Mouse (Mus musculus): ENCODE measurements around the gene Aqp11. TPM values are rescaled to one million over a fixed set of nuclear protein-coding genes. Genes with fewer than 3 reads are reported as not detected.

The Aqp11 gene
- total RNA-seq, 2 experiments from 2014 or later: 22.4 to 24.4 TPM

DNA sequence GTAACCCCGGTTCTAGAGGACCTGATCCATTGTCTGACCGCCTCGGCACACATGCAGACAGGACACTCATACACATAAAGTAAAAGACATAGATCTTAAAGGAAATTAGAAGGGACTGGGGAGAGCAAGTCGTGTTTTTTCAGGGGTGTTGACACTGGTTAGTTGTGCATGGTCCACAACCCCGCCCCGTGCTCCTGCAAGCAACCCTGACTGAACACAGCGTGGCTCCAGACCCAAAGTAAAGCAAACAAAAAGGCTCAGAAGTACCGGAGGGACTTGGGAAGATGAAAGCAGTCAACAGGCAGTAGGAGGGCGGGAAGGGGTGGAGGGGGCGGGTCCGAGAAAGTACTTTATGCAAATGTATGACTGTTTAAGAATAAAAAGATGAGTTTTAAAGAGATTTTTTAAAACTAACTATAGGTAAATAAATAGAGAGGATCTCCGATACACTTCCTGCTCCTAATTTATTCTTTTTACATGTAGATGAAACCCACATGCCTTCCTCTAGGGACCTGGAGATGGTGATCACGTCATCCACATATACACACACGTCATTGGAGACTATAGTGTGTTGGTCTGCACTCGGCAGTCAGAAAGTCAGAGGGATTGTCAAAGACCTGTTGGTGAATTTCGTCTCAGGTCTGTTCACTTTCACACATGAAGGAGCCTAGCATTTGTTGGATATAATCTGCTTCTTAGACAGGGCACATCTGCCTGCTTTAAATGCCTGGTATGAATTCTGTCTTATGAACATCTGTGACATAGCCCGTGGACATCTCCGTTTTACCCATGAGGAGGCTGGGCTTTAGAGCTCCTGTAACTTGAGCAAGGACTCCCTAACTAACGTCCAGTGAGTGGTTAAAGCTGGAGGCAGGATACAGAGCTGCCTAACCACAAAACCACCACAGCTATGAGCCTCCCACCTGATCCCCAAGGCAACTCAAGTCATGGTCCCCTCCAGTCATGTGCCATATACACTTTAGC, 11.4 kb upstream of the Aqp11 start:
- intact Hi-C loops (cut with DNase I): loop anchor here (2.0 to 10.0 kb wide), 3 partner anchors 93 to 373 kb away; no protein-coding TSS in a partner anchor
- DNase-seq (ENCODE audit: extremely low spot score in 1 of 2, low spot score in 2 of 2): peak in 1 of 2 experiments; percentile 64

DNA sequence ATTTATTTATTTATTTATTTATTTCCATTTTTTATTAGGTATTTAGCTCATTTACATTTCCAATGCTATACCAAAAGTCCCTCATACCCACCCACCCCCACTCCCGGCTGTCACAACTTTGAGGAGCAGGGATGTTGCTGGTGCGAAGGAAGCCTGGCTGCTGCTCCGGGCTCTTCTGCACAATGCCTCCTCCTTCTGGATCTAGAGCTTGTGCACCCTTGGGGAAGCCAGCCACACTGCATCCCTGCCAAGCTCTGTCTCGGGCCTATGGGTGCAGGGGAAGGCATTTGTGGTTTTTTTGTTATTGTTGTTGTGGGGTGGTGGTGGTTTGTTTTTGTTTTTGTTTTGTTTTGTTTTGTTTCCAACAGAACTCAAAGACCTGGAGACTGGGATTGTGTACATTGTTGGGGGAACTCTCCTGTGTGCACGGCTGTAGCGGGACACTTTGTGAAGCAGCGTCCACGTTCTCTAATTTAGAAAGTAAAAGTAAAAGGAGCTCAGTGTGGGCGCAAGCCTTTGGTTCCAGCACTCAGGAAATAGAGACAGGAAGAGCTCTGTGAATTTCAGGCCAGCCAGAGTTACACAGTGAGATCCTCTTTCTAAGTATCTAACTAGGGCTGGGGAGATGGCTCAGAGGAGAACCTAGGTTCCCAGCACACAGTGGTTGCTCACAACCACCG, 10.6 kb upstream of the Aqp11 start:
- intact Hi-C loops (cut with DNase I): loop anchor here (2.0 to 10.0 kb wide), 3 partner anchors 94 to 374 kb away; no protein-coding TSS in a partner anchor
- no peak for DNase-seq (ENCODE audit: extremely low spot score in 1 of 2, low spot score in 2 of 2)

DNA sequence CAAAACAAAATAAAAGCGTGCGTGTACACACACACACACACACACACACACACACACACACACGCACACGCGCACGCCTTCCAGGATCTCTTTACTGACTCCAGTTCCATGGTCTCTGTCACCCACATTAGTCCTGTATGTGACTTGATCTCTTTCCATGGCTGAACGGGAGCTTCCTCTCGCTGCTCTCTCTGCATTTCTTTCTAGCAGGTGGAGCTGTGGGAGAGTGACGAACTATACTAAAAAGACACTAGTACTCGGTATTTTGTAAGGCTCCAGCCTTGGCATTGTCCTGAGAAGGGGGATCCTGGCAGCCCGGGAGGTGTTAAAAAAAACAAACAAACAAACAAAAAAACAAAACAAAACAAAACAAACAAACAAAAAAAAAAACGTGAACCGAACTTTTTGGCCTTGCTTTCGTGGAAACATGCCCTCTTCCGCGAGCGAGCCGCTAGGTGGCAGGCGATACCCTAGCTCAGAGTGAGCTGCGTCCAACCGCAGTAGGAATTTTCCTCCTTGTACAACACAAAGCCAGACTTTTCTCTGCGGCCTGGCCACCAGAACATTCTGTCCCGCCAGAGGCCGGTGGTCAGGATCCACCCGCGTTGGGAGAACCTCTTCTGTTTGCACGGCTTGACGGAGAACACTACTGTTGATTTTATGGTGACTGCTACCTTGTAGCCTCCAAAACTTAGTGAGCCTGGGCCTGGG, 9.9 kb upstream of the Aqp11 start:
- intact Hi-C loops (cut with DNase I): loop anchor here (2.0 to 10.0 kb wide), 3 partner anchors 95 to 374 kb away; no protein-coding TSS in a partner anchor

DNA sequence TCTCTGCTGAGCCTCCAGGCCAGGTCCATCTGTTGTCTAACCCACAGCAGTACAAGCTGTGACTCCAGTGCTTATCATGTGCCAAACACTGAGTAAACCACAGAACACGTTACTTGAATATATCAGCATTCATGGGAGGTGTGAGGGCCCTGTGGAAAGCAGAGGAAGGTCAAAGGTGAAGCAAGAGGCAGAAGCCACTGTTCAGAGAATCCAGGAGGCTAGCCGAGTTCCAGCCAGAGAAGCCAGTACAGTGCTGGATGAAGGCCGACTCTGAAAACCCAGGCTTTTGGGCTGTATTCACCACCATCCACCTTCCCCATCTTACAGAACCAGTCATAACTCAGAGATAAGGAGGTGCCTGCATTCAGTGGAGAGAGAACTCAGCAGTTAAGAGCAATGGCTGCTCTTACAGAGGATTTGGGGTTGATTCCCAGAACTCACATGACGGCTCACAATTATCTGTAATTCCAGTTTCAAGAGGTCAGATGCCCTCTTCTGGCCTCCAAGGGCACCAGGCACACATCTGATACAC, 9.2 kb upstream of the Aqp11 start:
- intact Hi-C loops (cut with DNase I): loop anchor here (5.0 to 10.0 kb wide), 2 partner anchors 338 to 375 kb away; no protein-coding TSS in a partner anchor
- DNase-seq (ENCODE audit: extremely low spot score in 1 of 2, low spot score in 2 of 2): no peak

More for the DNA sequence above, 9.9 kb upstream of the Aqp11 start:
- DNase-seq (ENCODE audit: extremely low spot score in 1 of 2, low spot score in 2 of 2): peak; percentile 80 to 90

DNA sequence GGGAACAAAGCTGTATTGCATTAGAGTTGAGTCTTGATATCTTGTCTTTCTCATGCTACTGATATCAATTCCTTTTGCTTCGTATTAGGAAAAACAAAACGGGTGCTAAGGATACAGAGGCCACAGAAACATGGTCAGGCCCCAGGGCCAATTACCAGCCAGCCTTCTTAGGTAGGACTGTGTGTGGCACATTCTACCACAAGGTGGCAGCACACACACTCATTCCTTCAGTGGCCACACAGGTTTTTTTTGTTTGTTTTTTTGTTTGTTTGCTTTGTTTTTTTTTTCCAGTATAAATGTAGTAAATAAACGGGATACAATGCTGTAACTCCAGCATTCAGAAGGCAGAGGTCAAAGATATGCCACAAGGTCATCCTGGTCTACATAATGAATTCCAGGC, 7.2 kb upstream of the Aqp11 start:
- intact Hi-C loops (cut with DNase I): loop anchor here (1.0 to 10.0 kb wide), 3 partner anchors 232 to 377 kb away; no protein-coding TSS in a partner anchor
- DNase-seq (ENCODE audit: extremely low spot score in 1 of 2, low spot score in 2 of 2): peak; percentile 30 to 59

DNA sequence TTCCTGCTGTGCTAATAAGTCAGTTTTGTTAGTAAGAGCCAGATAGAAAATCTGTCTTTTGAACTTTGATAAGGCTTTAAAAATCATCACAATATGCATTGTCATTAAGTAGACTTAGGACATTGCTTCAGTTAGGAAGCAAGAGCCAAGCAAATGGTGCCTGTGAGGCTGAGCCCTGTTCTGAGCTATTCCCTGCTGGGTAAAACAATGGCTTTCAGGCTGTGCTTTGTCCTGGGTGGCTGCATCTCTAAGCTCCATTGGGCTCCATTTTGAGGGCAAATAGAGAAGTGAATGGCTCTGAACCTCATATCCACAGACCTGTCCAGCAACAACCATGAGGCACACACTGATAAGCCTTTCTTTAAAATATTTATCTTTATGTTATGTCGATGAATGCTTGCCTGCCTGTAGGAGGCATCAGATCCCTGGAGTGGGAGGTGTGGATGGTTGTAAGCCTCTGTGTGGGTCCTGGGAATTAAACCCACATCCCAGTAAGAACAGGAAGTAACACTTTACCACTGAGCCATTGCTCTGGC, 3.7 kb upstream of the Aqp11 start:
- intact Hi-C loops (cut with DNase I): loop anchor here (10.0 kb wide), 1 partner anchor 343 kb away; no protein-coding TSS in a partner anchor
- DNase-seq (ENCODE audit: extremely low spot score in 1 of 2, low spot score in 2 of 2): no peak

DNA sequence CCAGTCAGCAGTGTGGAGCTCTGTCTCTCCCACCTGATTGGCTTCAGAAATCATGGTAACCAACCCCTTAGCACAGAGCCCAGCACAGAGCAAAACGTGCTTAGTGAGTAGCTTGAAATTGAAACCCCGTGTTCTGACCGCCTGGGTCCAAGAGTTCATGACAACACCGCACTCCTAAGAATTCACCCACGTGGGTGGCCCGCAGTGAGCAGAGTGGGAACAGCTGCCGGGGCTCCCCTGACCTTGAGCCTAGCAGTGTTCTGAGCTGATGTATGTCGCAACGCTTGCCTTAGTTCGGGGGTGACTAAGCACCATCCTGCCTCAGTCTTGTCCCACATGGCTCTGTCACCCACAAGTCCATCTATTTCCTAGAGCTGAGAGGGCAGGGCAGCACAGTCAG, 2.9 kb upstream of the Aqp11 start:
- intact Hi-C loops (cut with DNase I): loop anchor here (10.0 kb wide), 1 partner anchor 344 kb away; no protein-coding TSS in a partner anchor
- no peak for DNase-seq (ENCODE audit: extremely low spot score in 1 of 2, low spot score in 2 of 2)

DNA sequence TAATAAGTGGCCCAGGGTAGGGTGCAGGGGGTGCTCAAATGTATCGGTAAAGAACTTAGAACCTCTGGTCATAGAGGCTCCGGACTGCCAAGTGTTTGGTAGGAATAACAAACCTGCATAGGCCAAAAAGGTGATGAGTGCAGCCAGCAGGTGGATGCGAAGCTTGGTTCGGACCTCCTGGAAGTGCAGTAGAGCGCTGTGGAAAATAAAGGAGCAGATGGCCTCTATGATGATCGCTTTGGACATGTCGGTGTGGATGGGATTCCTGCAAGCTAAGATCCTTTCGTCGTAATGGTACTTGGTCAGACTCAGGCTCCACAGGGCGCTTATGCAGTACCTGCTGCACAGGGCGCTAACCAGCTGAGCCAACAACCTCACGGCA, 842 bp downstream of the Aqp11 start:
- no peak for DNase-seq (ENCODE audit: extremely low spot score in 1 of 2, low spot score in 2 of 2)
- intact Hi-C loops (cut with DNase I): no loop called here

DNA sequence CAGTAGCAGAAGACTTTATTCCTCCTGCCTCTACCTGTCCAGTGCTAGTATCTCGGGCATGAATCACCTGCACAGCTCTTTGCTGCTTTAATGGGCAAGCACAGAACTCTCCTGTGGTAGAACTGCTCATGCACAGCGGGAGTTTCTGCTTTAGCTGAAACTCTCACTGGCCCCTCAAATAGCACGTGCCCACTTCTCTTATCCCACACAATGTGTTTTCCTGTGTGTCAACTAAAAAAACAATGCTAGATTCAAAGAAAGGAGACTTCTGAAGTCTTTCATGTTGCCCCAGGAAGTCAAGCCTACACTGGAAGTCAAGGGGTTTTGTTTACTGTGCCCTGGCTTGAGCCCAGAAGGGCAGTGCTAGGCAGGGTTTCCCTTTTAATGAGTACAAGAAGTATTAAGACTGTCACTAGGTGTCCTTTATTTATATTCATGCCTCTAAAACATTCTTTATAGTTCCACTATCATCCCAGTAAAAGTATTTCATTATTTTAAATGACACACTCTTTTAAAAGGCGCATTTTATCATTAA, 2.1 kb downstream of the Aqp11 start:
- DNase-seq (ENCODE audit: extremely low spot score in 1 of 2, low spot score in 2 of 2): peak in 1 of 2 experiments; percentile 49
- intact Hi-C loops (cut with DNase I): no loop called here

DNA sequence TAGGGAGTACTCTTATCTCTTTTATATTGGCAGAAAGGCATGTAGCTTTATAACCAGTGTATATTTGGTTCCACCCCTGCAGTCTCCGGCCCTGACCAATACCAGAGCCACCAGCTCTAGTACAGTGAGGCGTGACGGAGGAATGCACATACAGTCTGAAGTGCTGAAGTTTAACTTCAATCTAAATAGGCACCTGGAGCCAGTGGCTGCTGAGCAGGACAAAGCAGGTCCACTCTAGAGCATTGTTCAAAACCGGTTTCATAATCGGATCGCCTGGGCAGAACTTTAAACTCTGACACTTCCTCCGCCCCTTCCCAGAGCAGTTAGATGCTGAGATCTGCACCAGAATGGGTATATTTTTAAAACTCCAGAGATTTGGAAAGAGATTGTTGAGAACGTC, 3.1 kb downstream of the Aqp11 start:
- intact Hi-C loops (cut with DNase I): no loop called here

DNA sequence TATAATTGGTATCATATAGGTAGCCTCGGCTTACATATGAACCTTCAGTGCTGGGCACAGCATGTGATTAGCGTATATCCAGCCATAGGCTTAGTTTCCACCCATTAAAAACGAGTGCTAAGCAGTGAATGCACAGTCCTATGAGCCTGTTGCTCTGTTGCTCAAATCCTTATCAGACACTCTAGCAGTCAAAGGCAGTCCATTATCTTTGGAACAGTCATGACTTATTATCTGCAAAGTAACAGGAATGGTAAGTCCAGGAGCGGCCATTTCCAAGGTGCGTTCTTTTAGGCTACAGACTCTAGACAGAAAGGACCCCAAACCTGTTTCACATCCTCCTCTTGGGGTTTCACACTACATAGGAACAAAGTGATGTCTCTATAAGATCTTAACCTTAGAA, 4.5 kb downstream of the Aqp11 start:
- no peak for DNase-seq (ENCODE audit: extremely low spot score in 1 of 2, low spot score in 2 of 2)
- intact Hi-C loops (cut with DNase I): no loop called here

More for the DNA sequence above, 3.1 kb downstream of the Aqp11 start:
- DNase-seq (ENCODE audit: extremely low spot score in 1 of 2, low spot score in 2 of 2): no peak

DNA sequence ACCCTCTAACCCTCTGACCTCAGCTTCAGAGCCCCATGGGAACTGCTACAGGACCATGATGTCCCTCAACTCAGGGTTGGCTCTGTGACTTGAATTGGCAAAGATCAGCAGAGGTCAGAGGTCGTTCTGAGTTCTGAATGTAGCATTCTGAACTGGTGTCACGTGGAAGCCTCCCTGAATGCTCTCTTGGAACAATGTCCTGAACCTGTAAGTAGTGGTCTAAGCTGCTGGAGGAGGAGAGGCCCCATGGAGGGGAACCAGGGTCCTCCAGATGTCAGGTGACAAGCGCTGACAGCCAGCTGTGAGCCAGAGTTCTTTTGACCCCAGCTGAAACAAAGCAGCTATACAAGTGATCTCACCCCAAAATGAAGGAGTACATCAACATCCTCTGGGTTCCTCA, 7.7 kb downstream of the Aqp11 start:
- no peak for DNase-seq (ENCODE audit: extremely low spot score in 1 of 2, low spot score in 2 of 2)
- intact Hi-C loops (cut with DNase I): no loop called here

DNA sequence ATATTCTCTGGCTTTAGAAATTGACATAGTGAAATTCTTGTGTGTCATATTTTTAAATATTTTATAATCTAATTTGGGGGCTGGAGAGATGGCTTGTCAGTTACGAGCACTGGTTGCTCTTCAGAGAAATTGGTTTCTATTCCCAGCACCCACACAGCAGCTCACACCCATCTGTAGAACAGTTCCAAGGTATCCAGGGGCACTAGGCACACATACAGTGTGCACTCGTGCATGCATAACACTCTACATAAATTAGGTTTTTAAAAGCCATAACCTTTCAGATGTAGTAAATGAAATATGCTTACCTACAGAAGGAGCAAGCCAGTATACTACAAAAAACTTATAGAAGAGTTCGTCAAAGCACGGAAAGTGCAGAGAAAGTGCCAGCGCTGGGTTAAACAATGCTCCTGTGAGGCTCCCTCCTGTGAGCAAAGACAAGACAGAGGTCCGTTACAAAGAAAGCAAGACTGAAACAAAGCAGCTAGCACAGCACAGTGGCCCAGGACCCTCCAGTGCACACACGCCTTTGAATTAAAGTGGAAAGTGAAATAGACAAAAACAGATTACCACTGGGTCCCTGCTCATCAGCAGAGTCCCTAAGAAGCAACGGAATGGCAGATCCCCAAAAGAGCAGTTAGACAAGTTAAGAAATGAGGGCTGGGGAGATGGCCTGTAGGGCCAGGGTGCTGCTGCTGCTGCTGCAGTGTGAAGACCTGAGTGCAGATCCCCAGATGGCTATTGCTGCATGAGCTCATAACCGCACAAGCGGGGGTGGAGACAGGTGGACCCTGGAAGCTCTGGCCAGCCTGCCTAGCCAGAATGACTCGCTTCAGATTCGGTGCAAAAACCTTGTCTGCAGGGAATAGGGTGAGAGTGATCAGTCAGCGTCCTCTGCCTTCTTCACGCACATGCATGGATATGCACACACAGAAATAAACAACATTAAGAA, 9.1 kb downstream of the Aqp11 start:
- no peak for DNase-seq (ENCODE audit: extremely low spot score in 1 of 2, low spot score in 2 of 2)

DNA sequence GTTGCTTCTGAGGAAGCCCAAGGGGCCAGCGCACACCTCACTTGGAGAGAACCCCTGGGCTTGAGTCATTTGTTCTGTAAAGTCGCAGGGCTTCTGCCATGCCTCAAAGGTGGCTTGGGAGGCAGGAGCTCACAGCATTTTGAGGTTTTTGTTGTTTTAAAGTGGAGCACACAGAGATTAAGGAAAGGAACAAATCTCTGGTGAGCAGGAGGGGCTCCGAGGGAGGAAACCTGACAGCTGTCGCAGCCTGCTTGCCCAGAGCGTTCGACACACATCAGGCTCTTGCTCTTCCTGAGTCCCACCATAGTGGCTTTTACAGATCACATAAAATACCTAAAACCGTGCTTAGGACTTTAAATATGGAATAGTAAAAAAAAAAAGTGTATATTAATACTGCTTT, 11.3 kb downstream of the Aqp11 start:
- intact Hi-C loops (cut with DNase I): no loop called here
- DNase-seq (ENCODE audit: extremely low spot score in 1 of 2, low spot score in 2 of 2): no peak

More for the DNA sequence above, 9.1 kb downstream of the Aqp11 start:
- intact Hi-C loops (cut with DNase I): no loop called here

DNA sequence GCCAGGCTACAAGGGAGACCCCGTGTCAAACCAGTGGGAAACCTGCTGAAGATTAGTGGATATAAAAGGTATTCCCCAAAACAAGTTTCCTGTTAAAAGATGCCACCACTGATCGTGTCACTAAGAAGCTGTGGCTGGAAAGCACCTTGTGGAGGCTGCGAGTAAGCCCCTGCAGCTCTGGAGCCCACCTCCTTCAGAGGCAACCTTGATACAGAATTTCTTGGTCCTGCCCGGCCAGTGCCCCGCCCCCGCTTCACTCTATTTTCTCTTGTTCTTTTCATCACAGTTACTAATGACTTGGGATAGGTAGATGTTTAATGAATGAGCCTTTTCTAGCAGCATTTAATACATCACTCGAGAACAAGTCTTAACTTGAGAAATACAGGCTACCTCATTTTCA, 12.0 kb downstream of the Aqp11 start:
- no peak for DNase-seq (ENCODE audit: extremely low spot score in 1 of 2, low spot score in 2 of 2)
- intact Hi-C loops (cut with DNase I): no loop called here

DNA sequence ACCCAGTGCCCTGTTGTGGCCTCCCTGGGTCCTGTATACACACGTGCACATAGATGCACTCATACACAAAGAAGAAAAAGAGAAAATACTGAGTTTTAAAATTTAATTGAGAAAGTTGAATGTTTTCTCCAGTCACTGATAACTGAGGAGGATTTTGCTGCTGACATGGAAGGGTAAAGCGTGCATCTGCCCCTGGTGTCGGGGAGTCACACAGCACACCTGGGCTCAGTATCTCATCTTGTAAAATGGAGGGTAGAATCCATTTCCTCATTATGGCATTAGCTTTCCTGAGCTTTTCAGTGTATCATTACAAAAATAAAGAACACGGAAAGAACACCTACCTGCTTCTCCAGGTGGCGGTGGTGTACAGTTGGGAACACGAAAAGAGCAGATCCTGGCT, 12.7 kb downstream of the Aqp11 start:
- intact Hi-C loops (cut with DNase I): no loop called here
- no peak for DNase-seq (ENCODE audit: extremely low spot score in 1 of 2, low spot score in 2 of 2)

Measured in left cerebral cortex, postnatal 10 days (tissue).